Mouse (Mus musculus): ENCODE measurements around the gene Rptor. TPM values are rescaled to one million over a fixed set of nuclear protein-coding genes. Genes with fewer than 3 reads are reported as not detected.

Gene Rptor
- polyA plus RNA-seq, 1 experiment from 2014 or later = 4.9 TPM

GRCm38 (mm10) chr11:119611496-119611895, 8.8 kb downstream of the Rptor start:
- H3K4me2 ChIP-seq = no peak overlapping the region
- WGBS (ENCODE audit: insufficient replicate concordance) = 93% methylated on average over 6 of the region's 6 CpGs
- ATAC-seq (ENCODE audit: low read depth) = no peak
- peaks cover 29% of the 10 kb centered on the region for H3K36me3 ChIP-seq
- no peak overlapping the region for H3K4me3 ChIP-seq (replicated peaks)
- no peaks in the 10 kb centered on the region for H3K27me3 ChIP-seq
- no peak overlapping the region for H3K27ac ChIP-seq
- H3K4me1 ChIP-seq (replicated peaks) = peaks cover 14% of the 10 kb centered on the region
- no peak for DNase-seq
- no peaks in the 10 kb centered on the region for H3K9me3 ChIP-seq (replicated peaks)
- no peak overlapping the region for H3K9ac ChIP-seq

- no peak for DNase-seq
- H3K9ac ChIP-seq = no peak overlapping the region
- 78% methylated on average over 3 of the region's 3 CpGs for WGBS (ENCODE audit: insufficient replicate concordance)
- H3K4me1 ChIP-seq (replicated peaks) = peaks cover 7% of the 10 kb centered on the region; the same call in 1 of the 2 replicates
- H3K36me3 ChIP-seq = peaks cover 23% of the 10 kb centered on the region
- H3K27ac ChIP-seq = no peak overlapping the region
- H3K9me3 ChIP-seq (replicated peaks) = no peaks in the 10 kb centered on the region
- ATAC-seq (ENCODE audit: low read depth) = no peak
- H3K4me2 ChIP-seq = no peak overlapping the region
- H3K4me3 ChIP-seq (replicated peaks) = no peak overlapping the region
- H3K27me3 ChIP-seq = no peaks in the 10 kb centered on the region
Measured at GRCm38 (mm10) chr11:119612179-119612578, 9.5 kb downstream of the Rptor start.

- no peak for ATAC-seq (ENCODE audit: low read depth)
- Histone ChIP-seq H3K9ac (no peak overlapping the region), H3K9me3 (replicated peaks) (no peaks in the 10 kb centered on the region), H3K4me3 (replicated peaks) (no peak overlapping the region), H3K27ac (no peak overlapping the region), H3K36me3 (no peaks in the 10 kb centered on the region), H3K4me1 (replicated peaks) (0 out of 2 replicates have a peak, but pooled peaks cover 4% of the 10 kb centered on the region), H3K27me3 (no peaks in the 10 kb centered on the region), H3K4me2 (no peak overlapping the region)
- WGBS (ENCODE audit: insufficient replicate concordance) = 66% methylated on average over 7 of the region's 7 CpGs
- DNase-seq = no peak
Measured at GRCm38 (mm10) chr11:119615087-119615486, 12.4 kb downstream of the Rptor start.

- Histone ChIP-seq H3K4me2 (no peak overlapping the region), H3K27me3 (no peaks in the 10 kb centered on the region), H3K9ac (no peak overlapping the region), H3K27ac (no peak overlapping the region), H3K36me3 (no peaks in the 10 kb centered on the region), H3K9me3 (replicated peaks) (no peaks in the 10 kb centered on the region), H3K4me1 (replicated peaks) (peaks cover 25% of the 10 kb centered on the region), H3K4me3 (replicated peaks) (no peak overlapping the region)
- no peak for ATAC-seq (ENCODE audit: low read depth)
- 31% methylated on average over 5 of the region's 5 CpGs for WGBS (ENCODE audit: insufficient replicate concordance)
- no peak for DNase-seq
Measured at GRCm38 (mm10) chr11:119618763-119619162, 16.1 kb downstream of the Rptor start.

- no peak overlapping the region for H3K9ac ChIP-seq
- DNase-seq (no peak), ATAC-seq (ENCODE audit: low read depth) (no peak)
- H3K9me3 ChIP-seq (replicated peaks) = no peaks in the 10 kb centered on the region
- WGBS (ENCODE audit: insufficient replicate concordance) = 69% methylated on average over 3 of the region's 3 CpGs
- no peaks in the 10 kb centered on the region for H3K27me3 ChIP-seq
- no peaks in the 10 kb centered on the region for H3K36me3 ChIP-seq
- H3K4me2 ChIP-seq = no peak overlapping the region
- peaks cover 38% of the 10 kb centered on the region for H3K4me1 ChIP-seq (replicated peaks)
- H3K27ac ChIP-seq = no peak overlapping the region
- H3K4me3 ChIP-seq (replicated peaks) = no peak overlapping the region
Measured at GRCm38 (mm10) chr11:119621266-119621665, 18.6 kb downstream of the Rptor start.

- 26% methylated on average over 8 of the region's 8 CpGs for WGBS (ENCODE audit: insufficient replicate concordance)
Measured at GRCm38 (mm10) chr11:119623800-119624199, 21.1 kb downstream of the Rptor start.

GRCm38 (mm10) chr11:119624401-119624800, 21.7 kb downstream of the Rptor start:
- DNase-seq (no peak), ATAC-seq (ENCODE audit: low read depth) (no peak)
- WGBS (ENCODE audit: insufficient replicate concordance) = 61% methylated on average over 4 of the region's 4 CpGs
- H3K36me3 ChIP-seq = peaks cover 9% of the 10 kb centered on the region; the same call in 1 of the 2 replicates
- H3K9me3 ChIP-seq (replicated peaks) = no peaks in the 10 kb centered on the region
- no peaks in the 10 kb centered on the region for H3K27me3 ChIP-seq
- no peak overlapping the region for H3K4me3 ChIP-seq (replicated peaks)
- peaks cover 40% of the 10 kb centered on the region for H3K4me1 ChIP-seq (replicated peaks)
- H3K27ac ChIP-seq = no peak overlapping the region
- H3K9ac ChIP-seq = no peak overlapping the region
- H3K4me2 ChIP-seq = no peak overlapping the region

More at GRCm38 (mm10) chr11:119623800-119624199, 21.1 kb downstream of the Rptor start:
- Histone ChIP-seq H3K4me3 (replicated peaks) (no peak overlapping the region), H3K36me3 (peaks cover 9% of the 10 kb centered on the region; the same call in 1 of the 2 replicates), H3K9me3 (replicated peaks) (no peaks in the 10 kb centered on the region), H3K27me3 (no peaks in the 10 kb centered on the region), H3K4me1 (replicated peaks) (peaks cover 38% of the 10 kb centered on the region), H3K4me2 (no peak overlapping the region), H3K9ac (0 out of 2 replicates have a peak overlapping the region, but pooled peaks have one; percentile 11), H3K27ac (no peak overlapping the region)
- ATAC-seq (ENCODE audit: low read depth) (peak; percentile 71), DNase-seq (peak; percentile 16)

GRCm38 (mm10) chr11:119624955-119625354, 22.2 kb downstream of the Rptor start:
- Histone ChIP-seq H3K4me1 (replicated peaks) (peaks cover 43% of the 10 kb centered on the region), H3K9ac (no peak overlapping the region), H3K27ac (no peak overlapping the region), H3K4me3 (replicated peaks) (no peak overlapping the region), H3K36me3 (peaks cover 9% of the 10 kb centered on the region; the same call in 1 of the 2 replicates), H3K4me2 (no peak overlapping the region), H3K27me3 (no peaks in the 10 kb centered on the region), H3K9me3 (replicated peaks) (no peaks in the 10 kb centered on the region)
- ATAC-seq (ENCODE audit: low read depth) = no peak
- 56% methylated on average over 3 of the region's 3 CpGs for WGBS (ENCODE audit: insufficient replicate concordance)
- DNase-seq = no peak

GRCm38 (mm10) chr11:119625476-119625875, 22.8 kb downstream of the Rptor start:
- no peak overlapping the region for H3K9ac ChIP-seq
- no peak overlapping the region for H3K4me3 ChIP-seq (replicated peaks)
- WGBS (ENCODE audit: insufficient replicate concordance) = 86% methylated on average over 6 of the region's 6 CpGs
- no peak overlapping the region for H3K4me2 ChIP-seq
- ATAC-seq (ENCODE audit: low read depth) (no peak), DNase-seq (no peak)
- H3K36me3 ChIP-seq = peaks cover 9% of the 10 kb centered on the region; the same call in 1 of the 2 replicates
- H3K27ac ChIP-seq = no peak overlapping the region
- no peaks in the 10 kb centered on the region for H3K27me3 ChIP-seq
- no peaks in the 10 kb centered on the region for H3K9me3 ChIP-seq (replicated peaks)
- peaks cover 43% of the 10 kb centered on the region for H3K4me1 ChIP-seq (replicated peaks)

GRCm38 (mm10) chr11:119625943-119626342, 23.2 kb downstream of the Rptor start:
- no peaks in the 10 kb centered on the region for H3K27me3 ChIP-seq
- no peak overlapping the region for H3K9ac ChIP-seq
- 79% methylated on average over 6 of the region's 6 CpGs for WGBS (ENCODE audit: insufficient replicate concordance)
- ATAC-seq (ENCODE audit: low read depth) (no peak), DNase-seq (no peak)
- H3K4me2 ChIP-seq = no peak overlapping the region
- peaks cover 9% of the 10 kb centered on the region; the same call in 1 of the 2 replicates for H3K36me3 ChIP-seq
- no peak overlapping the region for H3K4me3 ChIP-seq (replicated peaks)
- H3K27ac ChIP-seq = no peak overlapping the region
- peaks cover 43% of the 10 kb centered on the region for H3K4me1 ChIP-seq (replicated peaks)
- no peaks in the 10 kb centered on the region for H3K9me3 ChIP-seq (replicated peaks)

GRCm38 (mm10) chr11:119627243-119627642, 24.5 kb downstream of the Rptor start:
- peaks cover 9% of the 10 kb centered on the region; the same call in 1 of the 2 replicates for H3K36me3 ChIP-seq
- DNase-seq (no peak), ATAC-seq (ENCODE audit: low read depth) (no peak)
- H3K4me2 ChIP-seq = no peak overlapping the region
- no peak overlapping the region for H3K9ac ChIP-seq
- no peak overlapping the region for H3K4me3 ChIP-seq (replicated peaks)
- H3K9me3 ChIP-seq (replicated peaks) = no peaks in the 10 kb centered on the region
- 56% methylated on average over 3 of the region's 3 CpGs for WGBS (ENCODE audit: insufficient replicate concordance)
- H3K27ac ChIP-seq = no peak overlapping the region
- H3K27me3 ChIP-seq = no peaks in the 10 kb centered on the region
- H3K4me1 ChIP-seq (replicated peaks) = peaks cover 42% of the 10 kb centered on the region

GRCm38 (mm10) chr11:119629072-119629471, 26.4 kb downstream of the Rptor start:
- ATAC-seq (ENCODE audit: low read depth) = no peak
- peaks cover 26% of the 10 kb centered on the region for H3K4me1 ChIP-seq (replicated peaks)
- H3K9me3 ChIP-seq (replicated peaks) = no peaks in the 10 kb centered on the region
- no peak overlapping the region for H3K4me2 ChIP-seq
- peaks cover 9% of the 10 kb centered on the region; the same call in 1 of the 2 replicates for H3K36me3 ChIP-seq
- no peak overlapping the region for H3K4me3 ChIP-seq (replicated peaks)
- H3K27me3 ChIP-seq = no peaks in the 10 kb centered on the region
- no peak for DNase-seq
- WGBS (ENCODE audit: insufficient replicate concordance) = 61% methylated on average over 3 of the region's 3 CpGs
- no peak overlapping the region for H3K27ac ChIP-seq
- H3K9ac ChIP-seq = no peak overlapping the region

Data from liver, embryonic 13.5 days (tissue).